Mouse (Mus musculus) 3134 (cell line): ENCODE data around the gene 1700125H20Rik.

Experiments used
- DNase-seq: peaks from one replicate; pipeline ENCODE4 v3.0.0-alpha.2; 2011; ENCODE audit warnings: low spot score; ENCODE audit not compliant: insufficient read length; ENCODE audit errors: extremely low read depth

Gene 1700125H20Rik

DNA sequence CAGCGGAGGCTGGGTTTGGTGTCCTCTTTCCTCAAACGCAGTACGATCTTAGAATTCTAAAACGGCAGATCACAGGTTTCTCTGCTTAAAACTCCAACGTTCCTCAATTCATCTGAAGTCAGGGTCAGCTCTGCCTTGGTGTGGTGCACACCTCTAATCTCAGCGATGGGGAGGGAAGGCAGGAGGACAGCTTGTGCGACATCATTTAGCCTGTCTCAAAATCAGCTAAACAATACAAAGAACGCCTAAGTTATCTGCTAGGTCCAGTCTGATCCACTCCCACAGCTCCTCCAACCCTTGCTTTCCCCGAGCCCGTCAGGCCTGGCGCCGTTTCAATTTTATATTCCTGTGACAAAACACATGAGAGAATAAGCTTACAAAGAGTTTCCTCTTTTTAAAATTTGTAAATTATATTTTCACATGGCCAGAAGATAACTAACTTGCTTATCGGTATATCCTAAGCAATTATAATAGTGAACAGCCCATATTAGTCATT, 13.1 kb downstream of the 1700125H20Rik start:
- DNase-seq: no peak

DNA sequence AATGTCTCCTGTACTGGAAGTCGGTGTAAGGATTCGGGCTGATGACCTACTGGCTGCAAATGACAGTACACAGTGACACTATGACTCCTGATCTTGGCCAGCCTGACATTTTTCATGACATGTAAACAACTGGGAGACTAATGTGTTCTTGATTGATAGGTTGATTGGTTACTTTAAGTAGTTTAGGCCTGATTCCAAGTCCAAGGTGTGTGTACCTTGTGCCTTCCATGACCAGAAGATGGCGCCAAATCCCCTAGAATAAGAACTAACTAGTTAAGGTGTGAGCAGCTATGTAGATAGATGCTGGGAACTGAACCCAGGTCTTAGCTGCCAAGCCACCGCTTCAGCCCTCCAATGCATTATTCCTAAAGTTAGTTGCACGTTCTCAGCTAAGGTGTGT, 13.9 kb downstream of the 1700125H20Rik start:
- DNase-seq: no peak

GRCm38 (mm10) chr11:85184839-85185238, 14.6 kb downstream of the 1700125H20Rik start:
- DNase-seq: no peak

GRCm38 (mm10) chr11:85189110-85189509, 18.9 kb downstream of the 1700125H20Rik start:
- DNase-seq: no peak

DNA sequence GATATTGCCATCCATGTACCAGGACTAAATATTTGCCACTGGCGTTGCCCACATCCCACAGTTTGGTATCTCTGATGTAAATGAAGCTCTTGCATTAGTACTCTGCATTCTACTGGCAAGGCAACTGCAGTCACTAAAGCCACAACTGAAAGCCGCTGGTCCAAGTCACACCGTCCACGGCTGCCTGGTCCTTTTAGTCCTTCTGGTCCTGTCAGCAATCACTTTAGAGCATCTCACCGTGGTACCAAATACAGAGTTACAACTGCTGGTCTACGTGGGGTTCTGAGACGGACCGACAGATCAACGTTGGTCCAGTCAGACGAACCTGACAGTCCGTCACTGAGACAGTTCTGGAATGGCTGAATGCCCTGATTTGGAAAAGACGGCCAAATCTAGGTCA, 20.5 kb downstream of the 1700125H20Rik start:
- no peak for DNase-seq

GRCm38 (mm10) chr11:85194206-85194605, 24.0 kb downstream of the 1700125H20Rik start:
- no peak for DNase-seq

GRCm38 (mm10) chr11:85196046-85196445, 25.8 kb downstream of the 1700125H20Rik start:
- no peak for DNase-seq

DNA sequence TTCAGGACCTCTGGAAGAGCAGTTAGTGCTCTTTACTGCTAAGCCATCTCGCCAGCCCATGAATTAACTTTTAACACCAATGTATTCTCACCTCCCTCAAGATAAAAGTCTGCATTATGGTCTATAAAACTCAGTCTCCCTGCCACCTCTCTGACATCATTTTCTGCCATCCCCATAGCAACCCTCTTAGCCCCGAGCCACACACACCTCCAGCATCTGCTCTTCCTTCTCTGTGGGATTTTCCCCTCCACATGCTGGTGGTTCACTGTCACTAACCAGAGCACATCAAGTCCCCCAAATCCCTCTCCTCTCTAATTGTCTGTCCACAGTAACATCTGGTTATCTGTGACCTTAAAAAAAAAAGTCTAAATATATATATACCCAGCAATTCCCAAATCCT, 28.7 kb downstream of the 1700125H20Rik start:
- no peak for DNase-seq

- no peak for DNase-seq
Measured at GRCm38 (mm10) chr11:85206231-85206630, 36.0 kb downstream of the 1700125H20Rik start.

- DNase-seq: no peak
Measured at GRCm38 (mm10) chr11:85211151-85211550, 40.9 kb downstream of the 1700125H20Rik start.

DNA sequence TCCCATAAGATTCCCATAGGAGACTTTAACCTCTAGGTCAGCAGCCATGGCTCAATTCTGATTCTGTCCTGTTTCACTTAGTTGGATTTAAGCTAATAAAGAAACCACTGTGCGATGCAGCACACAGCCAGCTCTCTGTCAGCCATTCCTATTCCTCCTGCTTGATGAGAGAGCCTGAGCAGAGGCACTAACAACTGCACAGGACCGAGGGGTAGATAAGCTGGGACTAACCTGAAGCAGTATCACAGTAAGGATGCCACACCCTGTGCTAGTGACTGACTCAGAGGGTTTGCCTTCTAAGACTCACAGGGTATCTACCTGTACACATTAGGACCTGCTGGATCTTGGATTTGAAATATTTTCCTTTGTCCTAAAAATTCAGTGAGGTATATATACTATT, 43.0 kb downstream of the 1700125H20Rik start:
- DNase-seq: no peak

- DNase-seq: no peak
Measured at GRCm38 (mm10) chr11:85214679-85215078, 44.5 kb downstream of the 1700125H20Rik start.

GRCm38 (mm10) chr11:85219014-85219413, 48.8 kb downstream of the 1700125H20Rik start:
- no peak for DNase-seq

- DNase-seq: no peak
Measured at GRCm38 (mm10) chr11:85222561-85222960, 52.4 kb downstream of the 1700125H20Rik start.

DNA sequence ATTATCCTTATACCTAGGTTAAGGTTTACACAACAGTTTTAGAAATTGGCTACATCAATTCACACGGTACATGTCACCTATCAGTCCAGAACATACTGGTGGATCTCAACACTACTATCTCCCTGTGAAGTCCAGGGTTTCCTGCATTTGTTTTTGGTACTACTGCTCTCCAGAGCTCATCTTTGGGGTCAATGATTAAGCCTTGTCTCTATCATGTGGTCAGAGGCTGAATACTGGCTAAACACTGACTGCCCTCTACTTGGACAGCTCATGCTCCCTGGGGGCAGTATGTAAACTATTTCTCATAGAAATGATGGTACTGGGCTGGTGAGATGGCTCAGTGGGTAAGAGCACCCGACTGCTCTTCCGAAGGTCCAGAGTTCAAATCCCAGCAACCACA, 53.0 kb downstream of the 1700125H20Rik start:
- no peak for DNase-seq
